Mouse (Mus musculus) cerebellum, adult 9-11 months (tissue): ENCODE results near the gene Col5a1.

ENCODE experiments used
- DNase-seq: peaks from one replicate; pipeline ENCODE4 v3.0.0; 2022

The Col5a1 gene

GRCm38 (mm10) chr2:27886608-27887460 lies 609 bp downstream of the Col5a1 start:
- no peak for DNase-seq

DNA sequence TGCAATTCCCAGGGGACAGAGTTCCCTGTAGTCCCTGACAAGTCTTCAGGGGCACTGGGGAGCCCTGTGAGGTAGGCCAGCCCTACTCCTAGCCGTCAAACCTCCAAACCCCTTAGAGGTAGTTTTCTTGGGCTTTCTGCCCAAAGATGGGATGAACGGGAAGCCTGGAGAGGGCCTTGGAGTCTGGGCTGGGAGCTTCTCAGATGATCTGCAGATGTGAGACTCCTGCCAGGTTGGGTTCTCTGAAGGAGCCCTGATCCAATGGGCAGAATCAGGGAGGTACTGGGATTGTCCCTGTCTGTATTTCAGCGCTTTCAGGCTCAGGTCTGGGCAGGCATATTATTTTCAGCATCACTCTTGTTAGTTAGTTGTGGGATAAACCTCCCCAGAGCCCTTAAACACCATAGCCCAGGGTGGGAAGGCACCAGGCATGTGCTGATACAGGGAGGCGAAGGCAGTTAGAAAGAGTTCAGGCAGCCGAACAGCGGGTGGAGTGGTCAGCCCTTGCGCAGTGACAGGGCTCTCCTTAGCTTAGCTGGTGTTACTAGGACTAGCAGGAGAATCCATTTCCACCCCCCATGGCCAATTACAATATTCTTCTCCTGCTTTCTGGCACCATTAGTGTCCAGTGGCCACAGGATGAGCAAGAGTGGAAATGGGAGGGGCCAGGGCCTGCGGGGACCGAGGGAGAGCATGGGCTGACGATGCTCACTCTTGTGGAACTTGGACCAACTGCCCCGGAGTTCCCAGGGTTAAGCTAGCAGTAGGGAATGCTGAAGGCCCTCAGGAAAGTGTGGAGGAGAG lies 1.4 kb downstream of the Col5a1 start:
- DNase-seq: no peak

DNA sequence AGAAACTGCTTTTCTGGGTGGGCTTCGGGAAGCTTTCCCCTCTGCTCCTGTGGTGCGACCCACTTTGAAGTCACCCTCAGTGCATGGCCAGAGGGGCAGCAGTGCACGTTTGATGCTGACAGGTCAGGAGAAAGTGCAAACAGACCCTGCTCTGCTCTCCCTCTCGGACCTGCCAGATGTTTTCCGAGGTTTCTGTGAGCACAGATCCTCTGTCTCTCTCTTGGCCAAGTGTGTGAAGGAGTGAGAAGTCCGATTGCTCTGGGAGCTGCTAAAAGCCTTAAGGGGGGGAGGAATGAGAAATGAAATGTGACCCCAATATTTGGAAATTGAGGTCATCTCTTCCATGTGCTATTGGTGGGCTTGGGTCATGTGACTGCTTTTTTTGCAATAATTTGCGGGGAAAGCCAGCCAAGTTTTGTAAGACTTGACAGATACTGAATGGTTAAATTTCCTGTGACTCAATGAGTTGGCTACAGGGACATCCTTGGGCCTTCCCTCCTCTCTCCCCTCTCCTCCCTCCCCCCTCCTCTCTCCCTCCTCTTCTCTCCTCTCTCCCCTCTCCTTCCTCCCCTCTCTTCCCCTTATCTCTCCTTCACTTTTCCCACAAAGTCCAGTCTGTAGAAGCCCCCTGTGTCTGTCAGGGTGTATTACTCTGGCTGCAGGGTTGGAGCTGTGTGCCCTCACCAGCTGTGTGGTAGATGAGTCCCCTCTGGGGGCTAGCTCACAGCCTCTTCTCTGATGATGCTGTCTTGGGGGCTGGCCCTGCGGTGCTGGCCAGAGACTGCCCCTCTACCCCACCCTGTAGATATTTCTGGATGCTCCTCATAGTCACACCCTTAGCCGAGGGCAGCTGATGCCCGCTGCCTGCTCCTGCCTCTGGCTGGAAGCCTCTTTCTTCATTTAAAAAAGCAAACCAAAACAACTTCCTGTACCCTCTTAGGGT lies 2.6 kb downstream of the Col5a1 start:
- no peak for DNase-seq

GRCm38 (mm10) chr2:27891922-27892541 lies 5.8 kb downstream of the Col5a1 start:
- no peak for DNase-seq

- DNase-seq: no peak
Measured at GRCm38 (mm10) chr2:27893015-27893414, 6.8 kb downstream of the Col5a1 start.

DNA sequence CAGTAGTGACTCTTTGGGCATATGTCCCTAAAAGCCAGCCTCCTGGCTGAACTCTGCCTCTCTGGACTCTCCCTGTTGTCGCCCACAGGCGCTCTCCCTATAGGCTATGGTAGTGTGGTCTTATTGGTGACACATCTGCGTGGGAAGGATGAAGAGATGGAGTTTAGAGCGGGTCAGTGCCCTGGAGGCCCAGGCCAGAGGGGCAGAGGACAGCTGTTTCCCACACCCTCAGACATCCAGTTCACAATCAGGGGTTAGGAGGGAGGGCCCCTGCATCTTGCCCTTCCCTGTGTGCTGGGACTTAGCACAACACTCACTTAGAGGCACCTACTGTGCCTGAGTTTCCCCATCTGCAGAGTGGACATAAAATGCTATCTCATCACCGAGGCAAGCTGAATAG lies 8.8 kb downstream of the Col5a1 start:
- DNase-seq: no peak

DNA sequence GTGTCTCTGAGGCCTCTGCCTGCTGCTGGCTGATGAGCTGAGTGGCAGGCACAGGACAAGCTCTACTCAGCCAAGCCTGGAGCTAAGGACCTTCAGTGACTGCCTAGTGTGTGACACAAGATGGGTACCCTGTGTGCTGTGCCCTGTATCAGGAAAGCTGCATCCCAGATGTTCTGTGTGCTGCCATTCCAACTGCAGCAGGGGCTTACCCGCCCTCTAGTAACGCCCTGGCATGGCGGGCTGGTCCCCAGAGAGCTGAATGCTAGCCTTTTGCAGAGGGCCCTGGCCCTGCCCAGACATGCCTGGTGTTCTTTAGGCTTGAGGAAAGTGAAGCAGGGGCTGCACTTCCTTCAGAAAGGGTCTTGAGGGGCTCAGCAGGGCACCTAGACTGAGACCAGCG lies 9.4 kb downstream of the Col5a1 start:
- no peak for DNase-seq

GRCm38 (mm10) chr2:27897161-27897560 lies 10.9 kb downstream of the Col5a1 start:
- no peak for DNase-seq

- no peak for DNase-seq
Measured at GRCm38 (mm10) chr2:27899894-27900293, 13.7 kb downstream of the Col5a1 start.

DNA sequence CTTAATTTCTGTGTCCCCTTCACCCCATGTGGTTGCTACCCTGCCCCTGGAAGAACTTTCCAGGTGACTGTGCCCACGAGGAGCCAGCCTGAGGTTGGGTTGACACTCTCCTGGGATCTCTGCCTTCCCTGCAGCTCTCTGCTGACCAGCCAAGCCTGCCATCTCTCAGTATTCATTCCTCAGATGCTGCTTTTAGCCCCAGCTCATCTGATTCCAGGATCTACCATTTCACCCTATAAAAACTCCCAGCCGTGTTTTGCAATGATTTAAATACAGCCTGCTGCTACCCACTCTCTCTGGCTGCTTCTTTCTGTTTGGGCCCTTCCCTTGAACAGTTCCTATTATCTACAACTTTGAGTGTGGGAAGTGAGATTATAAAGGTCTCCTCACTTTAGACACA lies 14.9 kb downstream of the Col5a1 start:
- no peak for DNase-seq

- no peak for DNase-seq
Measured at GRCm38 (mm10) chr2:27901525-27902245, 15.5 kb downstream of the Col5a1 start.

DNA sequence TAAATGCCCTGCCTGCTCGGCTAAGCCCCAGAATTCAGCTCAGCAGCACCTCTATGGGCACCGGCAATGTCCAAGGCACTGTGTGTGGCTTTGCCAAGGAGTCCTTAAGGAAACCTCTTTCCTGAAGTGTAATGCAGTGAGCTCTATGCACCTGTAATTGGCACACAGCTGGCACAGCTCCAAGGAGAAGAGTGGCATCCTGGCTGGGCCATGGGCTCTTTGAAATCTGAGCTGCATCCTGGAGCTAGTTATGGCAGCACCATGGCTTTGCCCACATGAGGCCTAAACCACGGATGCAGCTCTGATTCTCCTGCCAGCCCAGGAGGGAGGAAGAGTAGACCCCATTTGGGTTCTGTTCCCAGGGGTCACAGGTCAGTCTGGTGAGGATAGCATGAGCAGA lies 16.1 kb downstream of the Col5a1 start:
- DNase-seq: no peak

GRCm38 (mm10) chr2:27905411-27905810 lies 19.2 kb downstream of the Col5a1 start:
- no peak for DNase-seq

DNA sequence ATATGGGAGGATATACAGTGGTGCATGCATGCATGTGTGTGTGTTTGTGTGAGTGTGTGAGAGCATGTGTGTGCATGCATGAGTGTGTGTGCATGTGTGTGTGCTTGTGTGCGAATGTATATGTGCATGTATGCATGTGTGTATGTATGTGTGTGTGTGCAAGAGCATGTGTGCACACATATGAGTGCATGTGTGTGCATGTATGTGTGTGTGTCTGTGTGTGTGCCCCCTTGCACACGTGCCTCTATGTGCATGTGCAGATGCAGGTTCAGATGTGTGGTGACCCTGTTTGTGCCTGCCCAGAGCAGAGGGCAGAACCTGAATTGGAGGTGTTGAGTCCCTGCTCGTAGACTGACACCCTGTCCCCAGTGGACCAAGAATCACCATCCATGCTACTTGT lies 24.3 kb downstream of the Col5a1 start:
- no peak for DNase-seq

DNA sequence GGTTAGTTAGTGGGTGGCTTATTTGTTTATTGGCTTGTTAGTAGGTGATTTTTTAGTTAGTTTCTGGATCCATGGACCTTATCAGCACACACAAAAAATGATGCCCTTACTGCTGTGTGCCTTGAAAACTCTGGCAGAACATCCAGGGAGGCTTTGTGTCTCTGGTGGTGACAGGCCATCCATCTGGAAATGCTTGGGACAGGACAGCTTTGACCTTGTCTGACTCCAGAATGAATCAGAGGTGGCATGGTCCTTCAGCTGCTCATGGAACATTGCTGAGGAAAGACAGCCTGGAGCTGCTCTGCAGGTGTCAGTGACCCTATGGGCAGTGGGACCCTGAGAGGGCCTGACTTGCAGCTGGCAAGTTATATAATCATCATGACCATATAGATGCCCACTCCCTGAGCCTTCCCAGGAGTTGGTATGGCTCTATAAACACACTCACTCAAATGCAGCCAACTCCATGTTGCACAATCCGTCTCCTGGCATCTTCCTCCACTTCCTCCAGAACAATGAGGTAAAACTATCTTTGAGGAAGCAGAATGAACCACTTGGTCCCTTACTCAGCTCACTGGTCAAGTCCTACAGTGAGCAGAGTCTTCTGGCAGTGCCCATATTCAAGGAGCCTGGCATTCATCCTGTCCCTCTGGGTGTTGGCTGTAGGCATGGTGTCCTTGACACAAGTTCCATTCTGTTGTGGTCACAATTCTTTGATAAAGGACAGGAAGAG lies 26.5 kb downstream of the Col5a1 start:
- no peak for DNase-seq

- DNase-seq: no peak
Measured at GRCm38 (mm10) chr2:27915726-27916125, 29.5 kb downstream of the Col5a1 start.

DNA sequence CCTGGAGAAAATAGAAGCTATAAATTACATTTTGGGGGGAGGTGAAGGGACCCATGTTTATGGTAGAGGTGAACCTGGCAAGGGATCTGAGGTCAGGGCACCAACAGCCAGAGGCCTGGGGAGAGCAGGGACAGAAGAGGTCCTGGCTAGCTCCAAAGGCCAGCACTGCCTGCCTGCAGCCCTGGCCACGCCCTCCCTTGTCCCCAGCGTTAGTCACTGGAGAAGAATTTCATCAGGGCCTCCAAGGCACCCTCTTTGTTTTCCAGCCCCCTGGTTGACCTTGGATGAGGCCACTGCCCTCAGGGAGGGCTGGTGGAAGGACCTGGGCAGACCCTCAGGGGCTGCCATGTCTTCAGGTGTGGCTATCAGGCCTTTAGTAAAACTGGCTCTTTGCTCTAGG lies 30.1 kb downstream of the Col5a1 start:
- no peak for DNase-seq

- no peak for DNase-seq
Measured at GRCm38 (mm10) chr2:27917177-27917576, 31.0 kb downstream of the Col5a1 start.

DNA sequence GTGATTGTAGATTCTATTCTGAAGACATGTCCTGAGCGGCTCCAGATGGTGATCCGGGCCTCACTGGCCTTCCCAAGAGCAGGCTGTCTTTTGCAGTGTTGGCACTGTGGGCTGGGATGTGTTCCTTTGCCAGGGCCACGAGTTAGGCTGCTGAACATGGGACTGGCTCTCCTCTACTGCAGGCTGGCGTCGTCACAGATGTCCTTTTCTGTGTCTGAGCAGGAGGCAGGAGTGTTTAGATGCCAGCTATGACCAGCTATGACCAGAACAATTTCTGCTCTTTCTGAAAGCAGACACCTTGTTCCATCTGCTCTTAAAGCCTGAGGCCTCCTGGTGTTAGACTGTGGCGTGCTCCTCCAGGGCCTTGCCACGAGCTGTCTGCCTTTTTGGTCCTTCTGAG lies 31.9 kb downstream of the Col5a1 start:
- peak; percentile 84 for DNase-seq

DNA sequence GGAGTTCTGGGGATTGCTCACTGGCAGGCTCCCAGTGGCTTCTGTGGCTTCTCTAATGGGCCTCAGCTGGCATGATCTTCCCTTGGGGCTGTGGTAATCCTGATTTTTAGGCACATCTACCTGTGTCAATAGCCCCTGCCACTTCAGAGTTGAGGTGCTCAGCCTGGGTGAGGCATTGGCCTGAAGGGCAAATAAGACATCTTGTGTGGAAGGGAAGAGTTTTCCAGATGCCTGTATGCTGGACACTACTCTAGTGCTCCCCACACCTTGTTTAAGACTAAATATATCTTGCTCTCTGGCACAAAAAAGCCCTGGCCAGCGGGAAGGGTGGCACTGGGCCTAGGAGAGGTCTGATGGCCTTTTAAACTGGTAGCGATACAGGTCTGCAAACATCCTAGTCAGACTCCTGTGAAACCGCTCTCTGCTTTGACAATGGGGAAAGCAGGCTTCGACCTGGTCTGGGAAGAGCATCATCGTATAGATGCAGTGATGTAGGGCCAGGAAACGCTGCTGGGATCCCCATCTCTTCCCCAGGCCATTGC lies 33.2 kb downstream of the Col5a1 start:
- DNase-seq: no peak

GRCm38 (mm10) chr2:27922053-27922452 lies 35.8 kb downstream of the Col5a1 start:
- DNase-seq: no peak
